Mouse (Mus musculus) G1E (cell line): ENCODE data around the gene Nek7.

ENCODE experiments used
- CTCF ChIP-seq: IDR thresholded peaks from 2 replicates; pipeline ENCODE4 v1.5.1; 2012; ENCODE audit warnings: low read depth, low read length, inconsistent platforms, mixed read lengths
- POLR2AphosphoS5 ChIP-seq: IDR thresholded peaks from 2 replicates; pipeline ENCODE4 v1.6.1; 2012; ENCODE audit warnings: low read depth, low read length, inconsistent platforms; ENCODE audit not compliant: insufficient replicate concordance
- TAL1 ChIP-seq: conservative IDR thresholded peaks from 2 replicates; pipeline ENCODE4 v1.6.1; 2012; ENCODE audit warnings: low read depth, low read length, inconsistent platforms, mixed read lengths

GRCm38 (mm10) chr1:138513982-138514381, 106.0 kb downstream of the Nek7 start:
- TF ChIP-seq CTCF (no peak), POLR2AphosphoS5 (no peak), TAL1 (no peak)
